Mouse (Mus musculus) cerebellum, adult 2 months (tissue): Measurements from ENCODE around the gene Pde2a. TPM values are rescaled to one million over a fixed set of nuclear protein-coding genes. Genes with fewer than 3 reads are reported as not detected.

Experiments
- DNase-seq, 2 experiments: peaks; one replicate each; pipeline ENCODE4 v3.0.0; 2021
- H3K27ac ChIP-seq: fragments of 200-500 bp; 2 replicates; pipeline ENCODE4 v1.5.1; 2012; ENCODE audit warnings: low read length, control low read depth, inconsistent platforms; ENCODE audit not compliant: insufficient read depth
- H3K27me3 ChIP-seq: fragments of 200-500 bp; 2 replicates; pipeline ENCODE4 v1.6.1; 2012; ENCODE audit warnings: inconsistent platforms, mild to moderate bottlenecking, low read length, moderate library complexity; ENCODE audit not compliant: control insufficient read depth, insufficient read depth
- H3K4me1 ChIP-seq: fragments of 200-500 bp; 2 replicates; pipeline ENCODE4 v1.6.1; 2011; ENCODE audit warnings: low read length; ENCODE audit not compliant: control insufficient read depth, insufficient read depth
- H3K4me3 ChIP-seq: fragments of 200-500 bp; replicated peaks from 2 replicates; pipeline ENCODE3; 2011; ENCODE audit warnings: mild to moderate bottlenecking, low read depth, low read length, control low read depth; ENCODE audit not compliant: insufficient read depth
- CTCF ChIP-seq: fragments of 200-500 bp; IDR thresholded peaks from 2 replicates; pipeline ENCODE4 v1.5.1; 2011; ENCODE audit warnings: low read depth, mild to moderate bottlenecking, control low read depth, low read length, moderate library complexity, borderline replicate concordance; ENCODE audit not compliant: insufficient read depth
- POLR2A ChIP-seq: fragments of 200-500 bp; IDR thresholded peaks from 2 replicates; pipeline ENCODE4 v1.6.1; 2011; ENCODE audit warnings: low read length, control low read depth, borderline replicate concordance; ENCODE audit not compliant: insufficient read depth
- WGBS: fragments of 180-500 bp; shearing (Covaris S2); methylation state at CpG from one replicate; pipeline ENCODE4 v1.1.7; 2018; 5-methylcytosine and 5-hydroxymethylcytosine counted together
- polyA plus RNA-seq: library from polyadenylated mRNA; depleted of rRNA; stranded (reverse); fragments of >200 nt; gene quantifications from 2 replicates; pipeline ENCODE4 v1.2.3, GENCODE M21; 2012

Gene Pde2a
- polyA plus RNA-seq, 1 experiment = 26.6 TPM

DNA sequence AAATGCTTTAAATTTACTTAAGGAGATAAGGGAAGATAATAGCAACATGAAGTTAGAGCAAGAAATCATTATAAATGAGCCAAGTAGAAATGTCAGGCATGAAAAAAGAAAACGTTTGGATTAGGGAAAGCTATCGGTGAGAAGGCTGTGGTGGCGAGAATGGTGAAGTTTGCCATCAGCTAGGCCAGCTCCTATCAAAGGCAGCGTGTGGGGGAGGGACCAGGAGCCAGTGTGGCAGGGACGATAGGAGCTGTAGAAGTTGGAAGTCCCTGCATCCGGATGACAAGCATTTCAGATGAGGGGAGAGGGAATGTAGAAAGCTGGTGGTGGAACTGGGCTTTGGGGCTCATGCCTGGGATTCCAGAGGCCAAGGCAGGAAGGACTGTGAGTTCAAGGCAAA is 93.8 kb downstream of the Pde2a start:
- no peak for DNase-seq
- Histone ChIP-seq H3K27me3 (no peaks in the 10 kb centered on the region), H3K27ac (no peak overlapping the region), H3K4me3 (no peak overlapping the region), H3K4me1 (peaks cover 12% of the 10 kb centered on the region)
- WGBS = 76% methylated on average over 6 of the region's 6 CpGs
- TF ChIP-seq CTCF (no peak), POLR2A (no peak)

DNA sequence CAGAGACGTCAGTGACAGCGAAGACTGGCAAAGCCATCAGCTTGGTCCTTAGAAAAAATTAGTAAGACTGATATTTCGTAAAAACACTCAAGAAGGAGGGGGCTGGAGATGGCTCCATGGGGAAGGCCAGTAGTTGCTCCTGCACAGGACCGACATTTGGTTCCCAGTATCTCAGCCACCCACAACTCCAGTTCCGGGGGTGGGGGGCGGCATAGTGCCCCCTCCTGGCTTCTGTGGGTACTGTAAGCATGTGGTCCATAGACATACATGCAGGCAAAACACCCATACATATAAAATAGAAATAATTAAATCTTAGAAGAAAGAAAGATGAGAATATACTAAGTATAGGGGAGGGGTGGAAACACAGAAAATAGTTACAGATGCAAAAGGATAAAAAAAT is 95.0 kb downstream of the Pde2a start:
- Histone ChIP-seq H3K4me1 (peaks cover 12% of the 10 kb centered on the region), H3K27me3 (no peaks in the 10 kb centered on the region), H3K27ac (no peak overlapping the region), H3K4me3 (no peak overlapping the region)
- WGBS = 72% methylated on average over 6 of the region's 6 CpGs
- no peak for TF ChIP-seq POLR2A
- no peak for TF ChIP-seq CTCF
- DNase-seq = no peak

DNA sequence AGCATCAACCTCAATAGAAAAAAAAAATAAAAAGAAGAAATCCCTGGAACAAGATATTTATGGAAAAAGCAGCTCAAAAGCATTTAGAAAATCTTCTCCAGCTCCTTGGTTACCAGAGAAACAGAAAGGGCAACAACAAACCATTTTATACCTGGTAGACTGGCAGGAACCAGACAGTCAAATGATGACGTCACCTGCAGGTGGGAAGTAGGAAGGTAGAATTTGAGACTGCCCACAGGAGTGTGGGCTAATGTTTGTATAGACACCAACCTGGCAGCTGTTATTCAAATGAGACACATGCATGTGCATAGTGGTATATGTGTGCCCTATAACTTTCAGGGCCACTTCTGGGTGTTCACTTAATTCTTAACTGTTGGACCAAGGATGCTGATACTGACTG is 100.2 kb downstream of the Pde2a start:
- H3K4me1 ChIP-seq = no peaks in the 10 kb centered on the region
- H3K4me3 ChIP-seq = no peak overlapping the region
- H3K27me3 ChIP-seq = no peaks in the 10 kb centered on the region; the same call in 1 of the 2 replicates
- TF ChIP-seq CTCF (no peak), POLR2A (no peak)
- 98% methylated on average over 1 of the region's 1 CpGs for WGBS
- no peak overlapping the region for H3K27ac ChIP-seq
- DNase-seq = no peak

DNA sequence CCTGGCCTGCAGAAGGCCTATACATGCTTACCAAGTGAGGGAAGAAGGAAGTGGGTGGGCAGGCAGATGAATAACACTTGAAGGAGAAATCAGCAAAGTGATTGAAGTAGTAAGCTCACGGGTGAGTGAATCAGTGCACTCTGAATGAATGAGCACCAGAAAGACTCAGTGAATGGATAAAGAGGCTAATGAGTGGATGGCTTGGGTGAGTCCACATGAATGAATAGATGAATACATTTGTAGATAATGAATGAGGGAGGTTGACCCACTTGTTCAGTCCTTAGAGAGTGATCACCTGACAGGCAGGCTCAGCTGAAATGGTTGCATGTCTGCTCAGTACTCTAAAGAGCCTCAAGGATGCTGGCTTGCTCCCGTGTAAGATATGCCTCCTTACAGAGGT is 101.7 kb downstream of the Pde2a start:
- 65% methylated on average over 2 of the region's 2 CpGs for WGBS
- DNase-seq = no peak

DNA sequence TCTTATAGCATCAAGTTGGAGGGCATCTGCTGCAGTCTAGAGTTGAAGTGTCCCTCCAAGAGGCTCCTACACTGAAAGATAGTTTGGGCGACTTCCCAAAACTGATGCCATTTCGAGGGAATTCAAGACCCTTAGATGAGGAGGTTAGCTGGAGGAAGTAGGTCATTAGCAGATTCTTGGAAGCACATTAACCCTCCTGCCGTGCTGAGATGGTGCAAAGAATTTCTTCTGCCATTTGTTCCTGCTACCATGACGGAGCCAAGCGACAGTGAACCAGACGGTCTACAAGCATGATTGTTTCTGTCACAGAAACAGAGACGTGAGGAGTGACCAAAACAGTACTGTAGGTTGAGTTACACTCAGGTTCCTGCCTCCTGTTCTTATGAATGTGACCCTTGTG is 105.0 kb downstream of the Pde2a start:
- no peaks in the 10 kb centered on the region; the same call in 1 of the 2 replicates for H3K27me3 ChIP-seq
- H3K4me1 ChIP-seq = no peaks in the 10 kb centered on the region
- no peak for TF ChIP-seq POLR2A
- no peak for TF ChIP-seq CTCF
- no peak for DNase-seq
- no peak overlapping the region for H3K4me3 ChIP-seq
- no peak overlapping the region for H3K27ac ChIP-seq
- 30% methylated on average over 7 of the region's 7 CpGs for WGBS

More for the DNA sequence above, 101.7 kb downstream of the Pde2a start:
- TF ChIP-seq CTCF = no peak
- no peak for TF ChIP-seq POLR2A
- no peaks in the 10 kb centered on the region for H3K4me1 ChIP-seq
- no peak overlapping the region for H3K27ac ChIP-seq
- H3K27me3 ChIP-seq = no peaks in the 10 kb centered on the region; the same call in 1 of the 2 replicates
- no peak overlapping the region for H3K4me3 ChIP-seq

DNA sequence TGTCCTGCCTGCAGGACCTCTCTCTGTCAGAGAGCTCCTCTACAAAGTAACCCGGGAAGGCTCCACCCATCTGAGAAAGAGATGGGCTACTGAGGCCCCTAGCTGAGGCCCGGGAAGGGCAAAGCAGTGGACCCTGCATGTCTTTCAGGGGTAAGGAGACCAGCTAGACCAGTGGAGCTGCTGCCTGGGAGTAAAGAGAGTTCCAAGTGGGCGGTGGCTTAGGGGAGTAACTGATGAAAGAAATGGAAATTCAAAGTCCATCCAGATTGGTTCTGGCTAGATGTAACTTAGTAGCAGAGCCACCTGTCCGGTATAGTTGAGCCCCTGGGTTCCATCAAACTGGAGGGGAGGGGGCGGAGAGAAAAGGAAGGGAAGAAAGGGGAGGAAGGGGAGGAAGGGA is 112.9 kb downstream of the Pde2a start:
- Histone ChIP-seq H3K27me3 (no peaks in the 10 kb centered on the region), H3K4me1 (no peaks in the 10 kb centered on the region), H3K4me3 (no peak overlapping the region), H3K27ac (no peak overlapping the region)
- WGBS = 39% methylated on average over 5 of the region's 5 CpGs
- no peak for DNase-seq
- no peak for TF ChIP-seq POLR2A
- TF ChIP-seq CTCF = no peak

DNA sequence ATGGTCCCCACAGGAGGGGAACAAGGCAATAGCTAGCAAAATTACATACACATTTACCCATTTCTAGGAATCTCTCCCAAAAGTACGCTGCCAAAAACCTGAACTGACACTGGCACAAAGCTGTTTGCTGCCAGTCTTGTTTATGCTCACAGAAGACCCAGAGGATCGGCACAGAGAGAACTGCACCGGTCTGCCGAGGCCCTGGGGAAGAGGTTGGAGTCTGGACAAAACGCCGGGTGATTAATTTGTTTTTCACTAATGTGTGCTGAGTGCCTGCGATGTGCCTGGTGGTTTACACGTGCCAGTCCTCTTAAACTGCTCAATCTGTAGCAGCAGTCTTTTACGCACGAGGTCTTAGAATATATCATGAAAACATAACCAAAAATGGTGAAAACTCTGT is 113.6 kb downstream of the Pde2a start:
- TF ChIP-seq POLR2A (no peak), CTCF (no peak)
- Histone ChIP-seq H3K27ac (no peak overlapping the region), H3K27me3 (no peaks in the 10 kb centered on the region), H3K4me3 (no peak overlapping the region), H3K4me1 (no peaks in the 10 kb centered on the region)
- 17% methylated on average over 10 of the region's 10 CpGs for WGBS
- DNase-seq = no peak

DNA sequence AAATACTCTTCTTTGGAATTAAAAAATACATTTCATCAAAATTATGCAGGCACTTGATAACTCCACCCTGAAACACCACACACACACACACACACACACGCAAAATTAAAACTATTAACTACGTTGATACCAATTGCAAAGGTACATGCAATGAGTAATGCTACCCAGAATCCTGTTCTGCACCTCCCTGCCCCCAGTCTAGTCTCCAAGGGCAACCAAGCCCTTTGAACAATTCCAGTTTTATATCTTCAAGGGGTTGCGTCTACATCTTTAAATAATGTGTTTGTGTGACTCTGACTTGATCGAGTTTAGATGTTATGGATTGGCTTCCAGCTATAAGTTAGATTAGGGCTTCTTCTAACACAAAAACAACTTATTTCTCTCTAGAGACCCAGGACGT is 114.0 kb downstream of the Pde2a start:
- H3K4me1 ChIP-seq = no peaks in the 10 kb centered on the region
- H3K27ac ChIP-seq = no peak overlapping the region
- DNase-seq = no peak
- no peaks in the 10 kb centered on the region for H3K27me3 ChIP-seq
- WGBS = 82% methylated on average over 5 of the region's 5 CpGs
- H3K4me3 ChIP-seq = no peak overlapping the region
- TF ChIP-seq POLR2A (no peak), CTCF (no peak)

DNA sequence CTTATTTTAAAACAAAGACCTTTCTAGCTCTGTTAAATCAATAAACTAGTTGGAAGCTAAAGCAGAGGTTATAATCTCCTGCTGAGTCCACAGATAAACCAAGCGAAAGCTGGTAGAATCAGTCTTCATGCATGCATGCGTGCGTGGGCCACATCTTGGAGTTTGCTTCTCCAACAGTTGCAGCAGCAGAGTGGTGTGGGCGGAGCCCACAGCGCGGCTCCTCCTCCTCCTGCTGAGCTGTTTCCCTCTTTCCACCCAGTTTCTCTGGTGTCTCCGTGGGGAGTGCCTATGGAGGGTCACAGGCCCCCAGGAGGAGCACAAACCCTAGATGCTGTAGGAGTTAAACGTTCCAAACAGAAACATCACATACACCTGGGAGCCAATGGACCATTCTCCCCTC is 116.0 kb downstream of the Pde2a start:
- H3K4me3 ChIP-seq = no peak overlapping the region
- H3K27ac ChIP-seq = no peak overlapping the region
- TF ChIP-seq CTCF = no peak
- H3K4me1 ChIP-seq = no peaks in the 10 kb centered on the region
- 48% methylated on average over 8 of the region's 8 CpGs for WGBS
- DNase-seq = no peak
- no peaks in the 10 kb centered on the region for H3K27me3 ChIP-seq
